Mouse (Mus musculus): ENCODE results near the gene Wnt6.

DNA sequence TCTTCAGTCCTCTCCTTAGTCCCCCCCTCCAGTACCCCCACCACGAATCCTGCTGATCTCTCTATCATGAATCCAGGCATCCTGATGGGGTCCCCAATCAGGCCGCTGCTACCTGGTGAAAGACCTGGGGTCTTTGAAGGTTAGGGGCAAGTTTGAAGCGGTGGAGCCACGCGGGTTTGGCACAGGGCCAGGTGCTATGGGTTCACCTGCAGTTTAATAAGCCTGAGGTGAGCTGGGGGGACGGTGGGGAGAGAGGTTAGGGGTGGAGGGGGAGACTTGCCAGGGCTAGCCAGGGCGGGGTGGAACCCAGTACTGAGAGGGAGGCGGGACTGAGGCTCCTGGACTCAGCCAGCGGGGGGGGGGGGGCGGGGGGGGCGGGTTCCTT lies 23.4 kb downstream of the Wnt6 start:
- no peak for TF ChIP-seq CTCF (IDR thresholded peaks at IDR 0.05)
- TF ChIP-seq EP300 (IDR thresholded peaks at IDR 0.05) = no peak
